Comparison of ENCODE assay signal across 12 mouse cellular contexts in the genomic region with DNA sequence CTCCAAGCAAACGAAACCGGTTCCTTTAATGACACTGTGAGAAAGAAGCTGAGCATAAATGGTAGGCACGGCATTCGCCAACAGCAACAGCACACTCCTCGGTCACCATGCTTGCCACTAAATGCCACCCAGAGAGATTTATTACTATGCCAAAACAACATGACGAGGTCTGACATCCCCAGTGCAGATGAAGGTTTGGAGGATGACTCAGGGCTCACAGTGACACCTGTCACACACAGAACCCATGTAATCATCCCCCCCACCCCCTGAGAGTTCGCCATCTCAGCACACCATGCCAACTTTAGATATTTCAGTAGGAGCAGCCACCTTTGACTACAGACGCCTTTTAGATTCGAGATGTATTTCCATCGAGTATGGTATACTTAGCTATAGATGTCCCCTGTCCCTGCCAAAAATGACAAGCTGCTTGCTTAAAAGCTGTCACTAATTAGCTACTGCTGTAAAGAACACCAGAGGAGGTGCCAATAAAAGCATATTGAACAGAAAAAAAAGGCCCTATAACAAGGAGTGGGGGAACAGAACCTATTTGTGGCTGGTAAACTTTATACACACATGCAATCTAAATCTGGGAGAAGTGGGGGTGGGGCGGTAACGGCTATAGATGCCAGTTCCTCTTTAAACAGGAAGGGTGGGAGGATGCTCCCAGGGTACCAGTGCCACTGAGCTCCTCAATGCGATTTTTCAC. TPM values are rescaled to one million over a fixed set of nuclear protein-coding genes. Genes with fewer than 3 reads are reported as not detected.
DNase-seq lines count a peak whose midpoint lies in the region; ATAC-seq lines count a peak whose summit lies in the region.
"Had no signal": no experiment of that assay in that cellular context is flagged by ENCODE, and none has a peak within 500 bp of the region (broad histone marks: within the 10 kb centered on the region; RNA-seq: fewer than 3 reads in every experiment).

No protein-coding gene starts in this region.

- ATAC-seq in forebrain, embryonic 15.5 days (replicated peaks) = peak; percentile 69
- ATAC-seq in monocyte, adult 5-6 weeks (replicated peaks; ENCODE audit: insufficient number of reproducible peaks, low FRiP score, low TSS enrichment, poor library complexity, severe bottlenecking) = peak; percentile 70
- ATAC-seq: midbrain, embryonic 16.5 days had no signal

- H3K4me1 ChIP-seq in forebrain, embryonic 15.5 days = peaks cover 28% of the 10 kb centered on the region
- peaks cover 33% of the 10 kb centered on the region for H3K4me1 ChIP-seq in forebrain, embryonic 10.5 days
- peaks cover 10% of the 10 kb centered on the region; the same call in 1 of the 2 replicates for H3K4me1 ChIP-seq in embryonic facial prominence, embryonic 10.5 days

- H3K9me3 ChIP-seq in forebrain, embryonic 15.5 days = no peaks in the 10 kb centered on the region
- H3K9me3 ChIP-seq in forebrain, embryonic 10.5 days = no peaks in the 10 kb centered on the region
- H3K9me3 ChIP-seq in embryonic facial prominence, embryonic 10.5 days = no peaks in the 10 kb centered on the region
- H3K9me3 ChIP-seq: limb, embryonic 13.5 days had no signal

- no peak overlapping the region for H3K4me2 ChIP-seq in forebrain, embryonic 15.5 days (replicated peaks)
- H3K4me2 ChIP-seq: limb, embryonic 13.5 days had no signal

- H3K36me3 ChIP-seq in forebrain, embryonic 15.5 days = no peaks in the 10 kb centered on the region
- H3K36me3 ChIP-seq in forebrain, embryonic 10.5 days (replicated peaks) = no peaks in the 10 kb centered on the region
- H3K36me3 ChIP-seq in embryonic facial prominence, embryonic 10.5 days (replicated peaks) = no peaks in the 10 kb centered on the region
- H3K36me3 ChIP-seq: limb, embryonic 13.5 days had no signal

- no peak for DNase-seq in forebrain, embryonic 10.5 days (ENCODE audit: extremely low spot score, low spot score)
- peak; percentile 62 for DNase-seq in thymus, postnatal 25 days
- DNase-seq in thymus, postnatal 10 days (ENCODE audit: low spot score in 2 of 2) = no peak
- no peak for DNase-seq in testis, postnatal 14 days (ENCODE audit: low spot score)
- DNase-seq in embryonic facial prominence, embryonic 10.5 days (ENCODE audit: low spot score) = no peak
- no peak for DNase-seq in kidney, adult 18-20 months
- DNase-seq: embryo, embryonic 11 days had no signal

- H3K9ac ChIP-seq in forebrain, embryonic 15.5 days (replicated peaks) = no peak overlapping the region
- H3K9ac ChIP-seq: limb, embryonic 13.5 days had no signal

- H3K27ac ChIP-seq in forebrain, embryonic 15.5 days (replicated peaks) = no peak overlapping the region
- H3K27ac ChIP-seq in forebrain, embryonic 10.5 days = no peak overlapping the region
- no peak overlapping the region for H3K27ac ChIP-seq in embryonic facial prominence, embryonic 10.5 days (replicated peaks)
- H3K27ac ChIP-seq: heart, adult 2 months; limb, embryonic 13.5 days had no signal

- 48% methylated on average over 13 of the region's 13 CpGs for WGBS in forebrain, embryonic 15.5 days
- 89% methylated on average over 13 of the region's 13 CpGs for WGBS in forebrain, embryonic 10.5 days
- 90% methylated on average over 13 of the region's 13 CpGs for WGBS in embryonic facial prominence, embryonic 10.5 days

- no peak overlapping the region for H3K4me3 ChIP-seq in forebrain, embryonic 15.5 days
- no peak overlapping the region for H3K4me3 ChIP-seq in forebrain, embryonic 10.5 days
- no peak overlapping the region for H3K4me3 ChIP-seq in embryonic facial prominence, embryonic 10.5 days
- H3K4me3 ChIP-seq: heart, adult 2 months; limb, embryonic 13.5 days had no signal

- peaks cover 20% of the 10 kb centered on the region; the same call in 1 of the 2 replicates for H3K27me3 ChIP-seq in forebrain, embryonic 15.5 days
- H3K27me3 ChIP-seq in forebrain, embryonic 10.5 days (ENCODE audit: poor library complexity, severe bottlenecking) = no peaks in the 10 kb centered on the region
- H3K27me3 ChIP-seq in embryonic facial prominence, embryonic 10.5 days (replicated peaks; ENCODE audit: low read depth, poor library complexity, severe bottlenecking) = no peaks in the 10 kb centered on the region

RNA-seq across cellular contexts. Expression of a gene that starts 24.2 kb away (rescaled TPM):
- 11.4 and 13.3 TPM in 2 replicates for polyA plus RNA-seq in forebrain, embryonic 15.5 days (2015; fragmentation: Nextera tagmentation; extraction: Ambion mirVana)
- 14.9 and 16.2 TPM in 2 replicates for polyA plus RNA-seq in forebrain, embryonic 10.5 days (2016; fragmentation: Nextera tagmentation; extraction: Ambion mirVana)
- total RNA-seq in monocyte, adult 5-6 weeks (2017) = 71.6 to 86.1 TPM (median 75.5 TPM) in 3 replicates
- 14.4 and 14.9 TPM in 2 replicates for polyA plus RNA-seq in embryonic facial prominence, embryonic 10.5 days (2016; fragmentation: Nextera tagmentation; extraction: Ambion mirVana)

RNA-seq across cellular contexts. Expression of a gene that starts 32.8 kb away (rescaled TPM):
- polyA plus RNA-seq in forebrain, embryonic 15.5 days (2015; fragmentation: Nextera tagmentation; extraction: Ambion mirVana) = 0.71 and 1.0 TPM in 2 replicates
- 1.7 TPM in 2 replicates for polyA plus RNA-seq in forebrain, embryonic 10.5 days (2016; fragmentation: Nextera tagmentation; extraction: Ambion mirVana)
- total RNA-seq in monocyte, adult 5-6 weeks (2017) = 20.0 to 28.0 TPM (median 25.1 TPM) in 3 replicates
- polyA plus RNA-seq in embryonic facial prominence, embryonic 10.5 days (2016; fragmentation: Nextera tagmentation; extraction: Ambion mirVana) = 1.7 and 1.9 TPM in 2 replicates

RNA-seq across cellular contexts. Expression of a gene that starts 55.6 kb away (rescaled TPM):
- polyA plus RNA-seq in forebrain, embryonic 15.5 days (2015; fragmentation: Nextera tagmentation; extraction: Ambion mirVana) = 2.8 and 3.0 TPM in 2 replicates
- polyA plus RNA-seq in forebrain, embryonic 10.5 days (2016; fragmentation: Nextera tagmentation; extraction: Ambion mirVana) = 2.8 and 3.0 TPM in 2 replicates
- total RNA-seq in monocyte, adult 5-6 weeks (2017) = 4.7 to 7.0 TPM (median 6.8 TPM) in 3 replicates
- polyA plus RNA-seq in embryonic facial prominence, embryonic 10.5 days (2016; fragmentation: Nextera tagmentation; extraction: Ambion mirVana) = 3.3 and 3.7 TPM in 2 replicates
